ENCODE assay signal across 9 mouse cellular contexts in the genomic region with DNA sequence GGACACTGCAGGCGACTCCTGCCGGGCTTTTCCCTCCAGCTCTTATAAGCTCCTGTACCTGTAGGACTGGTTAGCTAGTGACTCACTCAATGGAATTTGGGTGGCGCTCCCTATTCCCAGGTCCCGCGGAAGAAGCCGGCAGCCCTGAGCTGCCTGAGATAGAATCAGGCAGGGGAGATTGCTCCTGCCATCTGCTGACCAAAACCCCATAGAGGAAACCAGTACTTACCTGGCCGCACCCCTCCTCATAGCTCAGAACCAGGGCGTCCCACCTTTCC. TPM values are rescaled to one million over a fixed set of nuclear protein-coding genes. Genes with fewer than 3 reads are reported as not detected.
DNase-seq lines count a peak whose midpoint lies in the region; ATAC-seq and TF ChIP-seq lines count a peak whose summit lies in the region.
"Had no signal": no experiment of that assay in that cellular context is flagged by ENCODE, and none has a peak within 500 bp of the region (broad histone marks: within the 10 kb centered on the region; RNA-seq: fewer than 3 reads in every experiment).

A gene (minus strand): TSS at position 20 of the 278 bp plus-strand sequence.

- no peak for TF ChIP-seq CTCF in small intestine, adult 2 months (IDR thresholded peaks at IDR 0.05; ENCODE audit: extremely low read depth, insufficient read length, insufficient replicate concordance, low read depth, low read length)

- H3K4me1 ChIP-seq in neural tube, embryonic 11.5 days (ENCODE audit: control insufficient read depth, insufficient read depth, low read length), result peaks cover 4% of the 10 kb centered on the region; the same call in 1 of the 2 replicates
- peaks cover 13% of the 10 kb centered on the region; the same call in 1 of the 2 replicates for H3K4me1 ChIP-seq in hindbrain, embryonic 14.5 days (replicated peaks; ENCODE audit: control insufficient read depth, insufficient read depth, low read length)
- H3K4me1 ChIP-seq in liver, embryonic 15.5 days (replicated peaks), result no peaks in the 10 kb centered on the region
- H3K4me1 ChIP-seq in small intestine, adult 2 months (ENCODE audit: control insufficient read depth, insufficient read depth, insufficient read length, low read length), result 0 out of 2 replicates have a peak, but pooled peaks cover 2% of the 10 kb centered on the region

- H3K27me3 ChIP-seq in neural tube, embryonic 11.5 days (ENCODE audit: control insufficient read depth, insufficient read depth, low read length), result peaks cover 47% of the 10 kb centered on the region
- peaks cover 73% of the 10 kb centered on the region for H3K27me3 ChIP-seq in hindbrain, embryonic 14.5 days (ENCODE audit: control insufficient read depth, insufficient read depth, low read length)
- H3K27me3 ChIP-seq in liver, embryonic 15.5 days, result peaks cover 66% of the 10 kb centered on the region
- H3K27me3 ChIP-seq in small intestine, adult 2 months (ENCODE audit: control insufficient read depth, insufficient read depth, low read length), result peaks cover 17% of the 10 kb centered on the region

- 5% methylated on average over 8 of the region's 8 CpGs for WGBS in neural tube, embryonic 11.5 days
- 9% methylated on average over 8 of the region's 8 CpGs for WGBS in hindbrain, embryonic 14.5 days
- 9% methylated on average over 8 of the region's 8 CpGs for WGBS in liver, embryonic 15.5 days (ENCODE audit: insufficient replicate concordance)
- 10% methylated on average over 8 of the region's 8 CpGs for WGBS in small intestine, adult 2 months

- H3K27ac ChIP-seq in neural tube, embryonic 11.5 days (ENCODE audit: low read depth, low read length), result no peak within 1 kb of the TSS
- no peak within 1 kb of the TSS for H3K27ac ChIP-seq in hindbrain, embryonic 14.5 days
- no peak within 1 kb of the TSS for H3K27ac ChIP-seq in liver, embryonic 15.5 days (replicated peaks)
- H3K27ac ChIP-seq in small intestine, adult 2 months (ENCODE audit: insufficient read depth, low read depth, low read length), result no peak within 1 kb of the TSS

- DNase-seq in neural tube, embryonic 11.5 days (ENCODE audit: low spot score), result no peak
- DNase-seq in neural tube, embryonic 10.5 days (ENCODE audit: extremely low spot score, low spot score), result no peak
- DNase-seq in hindbrain, embryonic 14.5 days (ENCODE audit: low spot score), result no peak
- DNase-seq in cerebellum, adult 9-11 months, result no peak
- no peak for DNase-seq in frontal cortex, postnatal 14 days (ENCODE audit: low spot score in 2 of 2)
- no peak for DNase-seq in cerebellum, postnatal 4 days (ENCODE audit: low spot score in 2 of 2)

- peak within 1 kb of the TSS; percentile 66 for H3K4me2 ChIP-seq in neural tube, embryonic 11.5 days (ENCODE audit: low read depth)
- peak within 1 kb of the TSS; percentile 91 for H3K4me2 ChIP-seq in hindbrain, embryonic 14.5 days (replicated peaks)
- H3K4me2 ChIP-seq in liver, embryonic 15.5 days, result peak within 1 kb of the TSS; percentile 50

- no peaks in the 10 kb centered on the region for H3K36me3 ChIP-seq in neural tube, embryonic 11.5 days (ENCODE audit: control insufficient read depth, insufficient read depth, low read length)
- H3K36me3 ChIP-seq in hindbrain, embryonic 14.5 days (replicated peaks; ENCODE audit: control insufficient read depth, insufficient read depth), result no peaks in the 10 kb centered on the region
- no peaks in the 10 kb centered on the region for H3K36me3 ChIP-seq in liver, embryonic 15.5 days (replicated peaks)
- no peaks in the 10 kb centered on the region for H3K36me3 ChIP-seq in small intestine, adult 2 months (ENCODE audit: control insufficient read depth, insufficient read depth, low read length)

- no peak for TF ChIP-seq POLR2A in small intestine, adult 2 months (IDR thresholded peaks at IDR 0.05; ENCODE audit: low read depth, low read length)

- no peak within 1 kb of the TSS; the same call in 1 of the 2 replicates for H3K9ac ChIP-seq in neural tube, embryonic 11.5 days (ENCODE audit: low read length)
- peak within 1 kb of the TSS; percentile 44 for H3K9ac ChIP-seq in hindbrain, embryonic 14.5 days
- no peak within 1 kb of the TSS for H3K9ac ChIP-seq in liver, embryonic 15.5 days

- peak within 1 kb of the TSS; percentile 40 for H3K4me3 ChIP-seq in neural tube, embryonic 11.5 days (ENCODE audit: low read depth, low read length)
- H3K4me3 ChIP-seq in hindbrain, embryonic 14.5 days (replicated peaks; ENCODE audit: low read length), result peak within 1 kb of the TSS; percentile 53
- peak within 1 kb of the TSS; percentile 29 for H3K4me3 ChIP-seq in liver, embryonic 15.5 days (replicated peaks)
- H3K4me3 ChIP-seq in small intestine, adult 2 months (ENCODE audit: low read depth, low read length), result peak within 1 kb of the TSS; percentile 34
- H3K4me3 ChIP-seq: myocyte had no signal

- no peaks in the 10 kb centered on the region for H3K9me3 ChIP-seq in neural tube, embryonic 11.5 days (ENCODE audit: control insufficient read depth, low read length)
- H3K9me3 ChIP-seq in hindbrain, embryonic 14.5 days (ENCODE audit: control insufficient read depth, low read length), result no peaks in the 10 kb centered on the region
- H3K9me3 ChIP-seq in liver, embryonic 15.5 days (replicated peaks), result no peaks in the 10 kb centered on the region

- ATAC-seq in neural tube, embryonic 11.5 days (ENCODE audit: insufficient read depth, low FRiP score, low TSS enrichment), result no peak
- ATAC-seq in hindbrain, embryonic 14.5 days (ENCODE audit: low FRiP score), result peak; percentile 10; the same call in 1 of the 2 replicates
- ATAC-seq in liver, embryonic 15.5 days (ENCODE audit: insufficient read depth), result no peak

RNA-seq across cellular contexts. Expression of the gene that starts here (rescaled TPM):
- polyA plus RNA-seq in neural tube, embryonic 11.5 days (2014; fragmentation: Nextera tagmentation; extraction: Ambion mirVana), result 5.3 and 6.1 TPM in 2 replicates
- 0.85 and 0.94 TPM in 2 replicates for polyA plus RNA-seq in hindbrain, embryonic 14.5 days (2014; fragmentation: Nextera tagmentation; extraction: Ambion mirVana)
- polyA plus RNA-seq in liver, embryonic 15.5 days (2015; fragmentation: Nextera tagmentation; extraction: Ambion mirVana), result 0.43 and 0.70 TPM in 2 replicates
- polyA plus RNA-seq in small intestine, adult 2 months (2012; rRNA removed), result 0.10 and 0.57 TPM in 2 replicates
- polyA plus RNA-seq: myocyte had no signal

Comparison
In these comparisons a context has a peak if more than half of its experiments do, and no peak if none do; other contexts are left out.
1. Peak in ATAC-seq, H3K4me3 ChIP-seq, H3K9ac ChIP-seq and H3K4me2 ChIP-seq in hindbrain, embryonic 14.5 days; RNA of the gene not detected or under 1 TPM.